Mouse (Mus musculus) brain, embryonic 18.5 days (tissue): ENCODE measurements around the gene Cryzl1.

Experiments
- DNase-seq: peaks from one replicate; pipeline ENCODE4 v3.0.0-alpha.2; 2012; ENCODE audit warnings: low read depth, low spot score

Cryzl1 gene

GRCm38 (mm10) chr16:91688619-91689334 lies 40.0 kb downstream of the Cryzl1 start, which contains the start of gene Donson:
TSS of gene Donson (minus strand) at chr16:91688770.
- DNase-seq = peak; percentile 86

GRCm38 (mm10) chr16:91688023-91688618 lies 40.7 kb downstream of the Cryzl1 start:
- no peak for DNase-seq

- no peak for DNase-seq
Measured at GRCm38 (mm10) chr16:91686369-91686768, 42.4 kb downstream of the Cryzl1 start.

DNA sequence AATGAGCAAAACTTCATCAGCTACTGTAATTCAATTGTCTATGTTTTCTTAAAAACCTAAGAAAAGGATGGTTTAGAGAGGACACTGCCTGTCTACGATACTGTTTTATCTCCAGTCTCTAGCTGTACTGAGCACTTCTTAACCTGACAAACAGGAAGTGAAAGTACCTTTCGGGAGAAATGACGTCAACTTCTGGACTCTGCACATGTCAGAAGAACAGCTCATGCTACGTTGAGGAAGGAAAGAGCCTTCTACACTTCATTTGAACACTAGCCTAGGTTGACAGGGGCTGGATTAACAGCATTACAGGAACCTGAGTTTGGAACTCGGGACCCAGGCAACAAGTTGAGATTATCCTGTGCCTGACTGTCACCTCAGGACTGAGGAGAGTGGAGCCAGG lies 43.2 kb downstream of the Cryzl1 start:
- no peak for DNase-seq

- DNase-seq = no peak
Measured at GRCm38 (mm10) chr16:91680656-91681055, 48.1 kb downstream of the Cryzl1 start.

GRCm38 (mm10) chr16:91678147-91678911 lies 50.4 kb downstream of the Cryzl1 start:
- no peak for DNase-seq

DNA sequence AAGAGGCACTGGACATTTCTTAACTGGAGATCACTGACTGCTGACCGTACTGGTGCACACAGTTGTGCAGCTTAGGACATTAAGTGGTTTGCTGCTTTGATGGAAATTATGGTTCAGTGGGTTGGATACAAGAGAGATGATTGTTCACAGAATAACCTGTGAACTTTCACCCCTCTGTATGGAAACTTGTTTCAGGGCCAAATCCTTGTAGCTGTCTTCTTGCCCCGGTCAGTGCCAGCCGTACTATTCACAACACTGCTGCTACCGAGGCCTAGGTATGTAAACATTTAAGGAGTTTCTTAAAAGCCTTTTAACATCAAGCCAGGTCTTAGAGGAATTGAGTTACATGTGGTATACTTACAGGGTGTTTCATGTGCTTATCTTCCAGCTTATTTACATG lies 54.3 kb downstream of the Cryzl1 start:
- no peak for DNase-seq

DNA sequence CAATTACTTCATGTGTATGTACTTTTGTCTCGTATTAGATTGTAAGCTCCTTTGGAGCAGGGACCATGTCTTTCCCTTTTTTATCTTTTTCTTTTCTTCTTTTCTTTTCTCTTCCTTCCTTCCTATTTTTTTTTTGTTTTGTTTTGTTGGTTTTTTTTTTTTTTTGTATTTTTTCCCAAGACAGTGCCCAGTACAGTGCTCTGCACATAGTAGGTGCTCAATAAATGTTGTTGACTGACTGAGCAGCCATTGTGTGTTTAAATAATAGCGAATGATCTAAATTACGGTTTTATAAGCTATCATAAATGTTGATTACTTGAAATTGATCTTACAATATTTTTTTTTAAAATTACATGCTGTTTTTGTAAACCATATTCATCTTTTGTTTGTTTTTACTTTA lies 65.0 kb downstream of the Cryzl1 start:
- no peak for DNase-seq

GRCm38 (mm10) chr16:91662336-91662735 lies 66.4 kb downstream of the Cryzl1 start:
- no peak for DNase-seq

GRCm38 (mm10) chr16:91661397-91661796 lies 67.4 kb downstream of the Cryzl1 start:
- DNase-seq = no peak

DNA sequence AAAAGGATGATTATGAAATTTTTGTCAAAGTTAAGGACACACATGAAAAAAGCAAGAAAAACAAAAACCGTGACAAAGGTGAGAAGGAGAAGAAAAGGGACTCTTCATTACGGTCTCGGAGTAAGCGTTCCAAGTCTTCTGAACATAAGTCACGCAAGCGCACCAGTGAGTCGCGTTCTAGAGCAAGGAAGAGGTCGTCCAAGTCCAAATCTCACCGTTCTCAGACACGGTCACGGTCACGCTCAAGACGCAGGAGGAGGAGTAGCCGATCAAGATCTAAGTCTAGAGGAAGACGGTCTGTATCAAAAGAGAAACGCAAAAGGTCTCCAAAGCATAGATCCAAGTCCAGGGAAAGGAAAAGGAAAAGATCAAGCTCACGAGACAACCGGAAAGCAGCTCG lies 69.0 kb downstream of the Cryzl1 start:
- no peak for DNase-seq

- no peak for DNase-seq
Measured at GRCm38 (mm10) chr16:91658471-91658870, 70.3 kb downstream of the Cryzl1 start.

DNA sequence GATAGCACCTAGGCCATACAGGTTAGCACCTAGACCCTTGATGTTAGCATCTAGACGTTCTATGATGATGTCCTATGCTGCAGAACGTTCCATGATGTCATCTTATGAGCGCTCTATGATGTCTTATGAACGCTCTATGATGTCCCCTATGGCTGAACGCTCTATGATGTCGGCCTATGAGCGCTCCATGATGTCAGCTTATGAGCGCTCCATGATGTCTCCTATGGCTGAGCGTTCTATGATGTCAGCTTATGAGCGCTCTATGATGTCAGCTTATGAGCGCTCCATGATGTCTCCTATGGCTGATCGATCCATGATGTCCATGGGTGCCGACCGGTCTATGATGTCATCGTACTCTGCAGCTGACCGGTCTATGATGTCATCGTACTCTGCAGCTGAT lies 71.5 kb downstream of the Cryzl1 start:
- DNase-seq = no peak

GRCm38 (mm10) chr16:91655285-91655684 lies 73.5 kb downstream of the Cryzl1 start:
- DNase-seq = no peak

DNA sequence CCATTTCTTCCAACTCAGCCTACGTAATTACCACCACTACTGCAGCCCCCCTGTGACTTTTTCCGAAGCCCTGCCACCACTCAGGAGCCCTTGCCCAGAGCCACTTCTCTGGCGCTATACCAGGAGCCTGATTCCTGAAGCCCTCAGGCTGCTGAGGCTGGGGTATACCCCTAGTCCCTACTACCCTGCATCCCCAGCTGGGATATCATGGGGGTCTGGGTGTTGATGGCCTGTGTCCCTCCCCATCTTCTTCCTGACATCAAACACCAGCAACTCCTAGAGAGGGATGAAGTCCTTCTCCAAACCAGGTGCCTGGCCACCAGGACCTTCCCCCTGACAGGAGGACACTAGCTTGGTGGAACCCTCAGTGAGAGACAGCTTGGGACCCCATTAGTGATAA lies 76.6 kb downstream of the Cryzl1 start:
- DNase-seq = no peak

DNA sequence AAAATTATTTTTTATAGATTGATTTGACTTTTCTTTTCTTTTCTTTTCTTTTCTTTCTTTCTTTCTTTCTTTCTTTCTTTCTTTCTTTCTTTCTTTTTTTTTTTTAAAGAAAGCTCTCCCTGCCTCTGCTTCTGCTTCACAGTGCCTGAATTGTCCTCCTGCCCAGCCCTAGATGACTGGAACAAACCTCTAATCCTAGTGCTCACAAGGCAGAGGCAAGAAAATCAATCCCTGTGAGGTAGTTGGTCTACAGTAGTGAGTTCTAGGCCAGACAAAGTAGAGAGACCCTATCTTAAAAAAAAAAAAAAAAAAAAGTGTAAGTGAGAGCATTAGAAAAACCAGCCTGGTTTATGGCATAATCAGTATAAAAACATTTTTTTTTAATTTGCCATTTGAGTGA lies 79.0 kb downstream of the Cryzl1 start:
- no peak for DNase-seq

- DNase-seq = no peak
Measured at GRCm38 (mm10) chr16:91649246-91649645, 79.5 kb downstream of the Cryzl1 start.

GRCm38 (mm10) chr16:91648220-91648550 lies 80.6 kb downstream of the Cryzl1 start:
- peak; percentile 22 for DNase-seq

DNA sequence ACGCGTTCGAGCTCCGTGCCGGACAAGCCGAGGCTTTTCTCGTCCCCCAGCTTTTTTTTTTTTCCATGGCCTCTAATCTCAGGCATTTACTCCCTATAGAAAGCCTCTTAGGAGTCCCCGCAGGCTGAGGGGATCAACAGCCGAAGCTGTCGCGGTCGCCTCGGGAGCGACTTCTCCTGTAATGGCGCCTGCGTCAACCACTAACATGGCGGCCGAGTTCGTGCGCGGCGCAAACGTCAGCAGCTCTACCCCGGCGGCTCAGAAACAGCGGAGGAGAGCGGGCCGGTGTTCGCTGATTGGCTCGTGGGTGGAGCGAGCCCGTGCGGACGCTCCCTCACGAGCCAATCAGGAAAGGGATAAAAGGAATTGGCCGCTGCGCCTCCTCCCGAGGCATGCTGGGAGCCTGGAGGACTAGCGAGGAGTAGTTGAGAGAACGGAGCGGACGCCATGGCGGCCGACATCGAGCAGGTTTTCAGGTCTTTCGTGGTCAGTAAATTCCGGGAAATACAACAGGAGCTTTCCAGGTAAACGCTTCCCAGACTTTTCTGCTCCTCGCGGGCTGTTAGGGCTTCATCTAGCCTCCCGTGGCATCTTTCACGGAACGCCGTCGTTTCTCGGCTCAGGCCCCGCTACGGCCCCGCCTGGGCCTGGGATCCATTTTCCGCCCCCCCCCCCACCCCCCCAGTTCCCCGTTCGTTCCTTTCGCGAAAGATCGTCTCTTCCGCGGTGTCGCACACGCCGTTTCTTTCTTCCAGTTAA lies 81.1 kb downstream of the Cryzl1 start, which contains the start of gene Son:
TSS of gene Son (plus strand) at position 46 of the 759 bp plus-strand sequence.
- peak; percentile 97 for DNase-seq

GRCm38 (mm10) chr16:91646681-91647419 lies 81.9 kb downstream of the Cryzl1 start, which contains the start of gene Gart:
TSS of gene Gart (minus strand) at chr16:91646952.
- peak; percentile 72 for DNase-seq

GRCm38 (mm10) chr16:91645995-91646602 lies 82.7 kb downstream of the Cryzl1 start:
- no peak for DNase-seq
